29 mouse cellular contexts compared by ENCODE assay signal in genomic region chr9:57279441-57279840, GRCm38 (mm10). TPM values are rescaled to one million over a fixed set of nuclear protein-coding genes. Genes with fewer than 3 reads are reported as not detected.
DNase-seq lines count a peak whose midpoint lies in the region; ATAC-seq lines count a peak whose summit lies in the region.
"Had no signal": no experiment of that assay in that cellular context is flagged by ENCODE, and none has a peak within 500 bp of the region (broad histone marks: within the 10 kb centered on the region; RNA-seq: fewer than 3 reads in every experiment).

No protein-coding gene starts in this region.

- peak; percentile 19 to 23 for DNase-seq in cerebellum, postnatal 10 days
- no peak for DNase-seq in cerebellum, postnatal 36 days
- DNase-seq in ovary, postnatal 36 days (ENCODE audit: low spot score), result peak; percentile 69
- DNase-seq in ovary, postnatal 14 days (ENCODE audit: low spot score), result no peak
- DNase-seq in cerebellum, postnatal 4 days (ENCODE audit: low spot score in 2 of 2), result no peak
- DNase-seq: cerebellum, adult 11 months; cerebellum, postnatal 25 days; gastrocnemius, adult 2 months; heart, postnatal 14 days; kidney, adult 11 months; lung, postnatal 10 days; midbrain, embryonic 14.5 days; right cerebral cortex, adult 18-20 months; spleen, adult 18-20 months; thymus, adult 2 months had no signal

- 30% methylated on average over 4 of the region's 4 CpGs for WGBS in intestine, embryonic 16.5 days

- H3K36me3 ChIP-seq in intestine, embryonic 16.5 days (ENCODE audit: control insufficient read depth, insufficient read depth, low read length), result no peaks in the 10 kb centered on the region
- H3K36me3 ChIP-seq: G1E; heart, embryonic 12.5 days; liver, embryonic 15.5 days had no signal

- H3K27me3 ChIP-seq in intestine, embryonic 16.5 days (replicated peaks; ENCODE audit: control insufficient read depth, insufficient read depth, low read length), result no peaks in the 10 kb centered on the region

- H3K9me3 ChIP-seq in intestine, embryonic 16.5 days (ENCODE audit: control insufficient read depth, low read length), result no peaks in the 10 kb centered on the region
- H3K9me3 ChIP-seq: G1E; heart, embryonic 12.5 days; liver, embryonic 15.5 days had no signal

- peak overlapping the region; percentile 10; the same call in 1 of the 2 replicates for H3K27ac ChIP-seq in intestine, embryonic 16.5 days (ENCODE audit: low read length)
- H3K27ac ChIP-seq: gastrocnemius, adult 2 months; hindbrain, embryonic 14.5 days; liver, embryonic 15.5 days had no signal

- H3K4me1 ChIP-seq in intestine, embryonic 16.5 days (ENCODE audit: control insufficient read depth, insufficient read depth, low read length), result peaks cover 23% of the 10 kb centered on the region

- no peak overlapping the region for H3K4me3 ChIP-seq in intestine, embryonic 16.5 days (ENCODE audit: low read length)
- H3K4me3 ChIP-seq: gastrocnemius, adult 2 months; heart, embryonic 12.5 days; liver, embryonic 15.5 days; myocyte had no signal

- ATAC-seq in intestine, embryonic 16.5 days, result 0 out of 2 replicates have a peak, but pooled peaks have one; percentile 18
- ATAC-seq in granulocyte monocyte progenitor cell, adult 5-6 weeks (replicated peaks; ENCODE audit: poor library complexity, severe bottlenecking), result no peak

- H3K4me2 ChIP-seq in intestine, embryonic 16.5 days (ENCODE audit: low read depth, low read length), result no peak overlapping the region
- H3K4me2 ChIP-seq: heart, embryonic 12.5 days; hindbrain, embryonic 14.5 days; liver, embryonic 15.5 days had no signal

- H3K9ac ChIP-seq in intestine, embryonic 16.5 days (ENCODE audit: low read depth, low read length), result no peak overlapping the region
- H3K9ac ChIP-seq: heart, embryonic 12.5 days; hindbrain, embryonic 14.5 days; liver, embryonic 15.5 days had no signal

RNA-seq across cellular contexts. Expression of gene 1700017B05Rik, which starts 17.0 kb away (rescaled TPM):
- polyA plus RNA-seq in intestine, embryonic 16.5 days (2015; fragmentation: Nextera tagmentation; extraction: Ambion mirVana), result 23.8 and 25.5 TPM in 2 replicates
- 38.6 and 43.6 TPM in 2 replicates for total RNA-seq in granulocyte monocyte progenitor cell, adult 5-6 weeks (2014; fragmentation: Nextera tagmentation)
- 18.9 and 20.0 TPM in 2 replicates for total RNA-seq in granulocyte monocyte progenitor cell, adult 5-6 weeks (2017)

RNA-seq across cellular contexts. Expression of gene Trcg1, which starts 43.1 kb away (rescaled TPM):
- polyA plus RNA-seq in intestine, embryonic 16.5 days (2015; fragmentation: Nextera tagmentation; extraction: Ambion mirVana), result not detected in 2 replicates
- total RNA-seq in granulocyte monocyte progenitor cell, adult 5-6 weeks (2014; fragmentation: Nextera tagmentation), result not detected in 2 replicates
- not detected in 2 replicates for total RNA-seq in granulocyte monocyte progenitor cell, adult 5-6 weeks (2017)
- total RNA-seq: gastrocnemius, adult 2 months; heart, postnatal 14 days; layer of hippocampus, adult 8-10 months; left cerebral cortex, postnatal 25 days; megakaryocyte progenitor cell, adult 5-6 weeks had no signal
- polyA plus RNA-seq: forebrain, embryonic 11.5 days; G1E; gonadal fat pad, adult 2 months; heart, embryonic 12.5 days; hindbrain, embryonic 14.5 days; limb, embryonic 14.5 days; liver, embryonic 15.5 days; midbrain, embryonic 14.5 days; myocyte; neural tube, embryonic 14.5 days had no signal

Comparison
In these comparisons a context has a peak if more than half of its experiments do, and no peak if none do; other contexts are left out.
1. DNase-seq: peak in cerebellum, postnatal 10 days (2 of 2) and ovary, postnatal 36 days (single experiment); none in cerebellum, postnatal 36 days (0 of 2), ovary, postnatal 14 days (single experiment) and cerebellum, postnatal 4 days (0 of 2).